Mouse (Mus musculus) cerebellum, postnatal 14 days (tissue): ENCODE measurements around the gene Pde6c.
A peak's percentile ranks its signal among the peaks of the same experiment; 100 is the strongest.

Source experiments
- DNase-seq, 2 experiments: peaks; one replicate each; pipeline ENCODE4 v3.0.0; 2021; ENCODE audit warnings: mixed read lengths in 2 of 2

Gene Pde6c

GRCm38 (mm10) chr19:38143540-38144271 lies 11.1 kb downstream of the Pde6c start:
- DNase-seq = no peak

GRCm38 (mm10) chr19:38156243-38156642 lies 23.7 kb downstream of the Pde6c start:
- no peak for DNase-seq

GRCm38 (mm10) chr19:38161648-38162354 lies 29.2 kb downstream of the Pde6c start:
- DNase-seq = no peak

GRCm38 (mm10) chr19:38164633-38165032 lies 32.1 kb downstream of the Pde6c start:
- no peak for DNase-seq

GRCm38 (mm10) chr19:38179675-38180074 lies 47.1 kb downstream of the Pde6c start:
- no peak for DNase-seq

DNA sequence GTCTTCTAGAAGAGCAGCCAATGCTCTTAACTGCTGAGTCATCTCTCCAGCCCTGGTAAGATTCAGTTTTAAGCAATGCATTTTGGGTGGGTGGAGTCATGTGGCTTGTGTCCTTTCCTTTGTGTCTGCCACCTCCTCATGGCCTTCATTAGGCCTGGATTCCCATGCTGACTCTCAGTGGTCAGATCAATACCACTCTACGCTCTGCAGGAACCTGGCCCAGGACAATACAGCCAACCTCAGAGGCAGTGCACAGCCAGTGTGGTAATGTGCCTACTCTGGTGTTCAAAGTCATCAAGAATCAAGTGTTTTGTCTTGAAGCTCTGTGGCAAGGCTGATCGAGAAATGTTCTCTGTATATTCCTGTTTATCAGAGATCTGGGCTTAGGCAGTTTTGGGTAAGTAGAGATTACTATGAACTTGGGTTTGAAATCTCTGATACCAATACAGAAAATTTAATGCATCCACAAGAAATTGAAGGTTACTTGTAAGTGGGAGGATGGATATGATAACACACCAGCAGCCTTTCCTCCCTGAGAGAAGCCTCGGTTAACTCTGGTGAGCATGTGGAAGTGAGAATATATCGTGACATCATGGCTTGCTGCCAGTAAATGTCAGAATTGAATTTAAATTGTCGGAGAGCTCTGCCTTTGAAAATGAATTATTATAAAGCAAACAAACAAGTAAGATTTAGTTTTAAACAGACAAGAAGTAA lies 54.2 kb downstream of the Pde6c start:
- DNase-seq = peak in 1 of 2 experiments; percentile 27

GRCm38 (mm10) chr19:38187345-38187680 lies 54.7 kb downstream of the Pde6c start:
- DNase-seq = peak; percentile 18 to 47

DNA sequence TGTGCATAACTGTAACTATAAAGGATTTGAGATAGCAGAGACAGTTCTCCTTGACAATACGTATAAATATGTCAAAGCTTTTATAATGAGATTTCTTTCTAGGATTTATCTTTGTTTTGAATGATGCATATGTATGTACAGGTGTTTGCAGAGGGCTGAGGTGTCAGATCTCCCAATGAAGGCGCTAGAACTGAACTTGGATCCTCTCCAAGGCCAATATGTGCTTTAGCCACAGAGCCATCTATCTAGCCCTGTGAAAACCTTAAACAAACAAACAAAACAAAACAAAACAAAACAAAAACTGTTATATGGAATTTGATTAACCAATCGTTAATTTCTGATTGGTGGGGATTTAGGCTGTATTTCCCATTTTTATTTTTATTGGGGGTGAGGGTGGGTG lies 58.0 kb downstream of the Pde6c start:
- DNase-seq = no peak

- no peak for DNase-seq
These were observed 58.9 kb downstream of the Pde6c start for GRCm38 (mm10) chr19:38191446-38191845.

GRCm38 (mm10) chr19:38195245-38195644 lies 62.7 kb downstream of the Pde6c start:
- no peak for DNase-seq

- peak; percentile 37 to 38 for DNase-seq
These were observed 66.2 kb downstream of the Pde6c start for GRCm38 (mm10) chr19:38198731-38199130.

- peak; percentile 50 to 64 for DNase-seq
These were observed 74.1 kb downstream of the Pde6c start for GRCm38 (mm10) chr19:38206669-38207068.

GRCm38 (mm10) chr19:38217696-38218095 lies 85.1 kb downstream of the Pde6c start:
- DNase-seq = no peak

GRCm38 (mm10) chr19:38223356-38223904 lies 90.8 kb downstream of the Pde6c start:
- DNase-seq = peak in 1 of 2 experiments; percentile 25

GRCm38 (mm10) chr19:38223905-38224684 lies 91.5 kb downstream of the Pde6c start, which contains the start of gene Fra10ac1:
Gene Fra10ac1 (minus strand): TSS chr19:38224156.
- DNase-seq = peak; percentile 96 to 97

- DNase-seq = peak; percentile 69 to 75
These were observed 92.1 kb downstream of the Pde6c start for GRCm38 (mm10) chr19:38224685-38225060.

DNA sequence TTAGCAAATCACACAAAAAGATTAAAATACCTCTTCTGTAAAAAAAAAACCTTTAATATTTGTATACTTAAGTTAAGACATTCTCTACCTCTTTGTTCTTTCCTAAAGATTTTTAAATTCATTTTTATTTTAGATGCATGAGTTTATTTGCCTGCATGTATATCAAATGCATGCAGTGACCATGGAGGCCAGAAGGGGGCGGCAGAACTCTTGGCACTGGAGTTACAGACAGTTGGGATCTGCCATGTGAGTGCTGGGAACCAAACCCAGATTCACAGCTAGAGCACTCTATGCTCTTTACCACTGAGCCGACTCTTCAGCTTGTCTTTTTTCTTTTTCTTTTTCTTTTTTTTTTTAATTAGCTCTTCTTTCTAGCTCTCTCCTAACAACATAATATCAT lies 96.1 kb downstream of the Pde6c start:
- peak; percentile 47 to 74 for DNase-seq

GRCm38 (mm10) chr19:38232087-38232486 lies 99.5 kb downstream of the Pde6c start:
- DNase-seq = peak; percentile 32 to 43

DNA sequence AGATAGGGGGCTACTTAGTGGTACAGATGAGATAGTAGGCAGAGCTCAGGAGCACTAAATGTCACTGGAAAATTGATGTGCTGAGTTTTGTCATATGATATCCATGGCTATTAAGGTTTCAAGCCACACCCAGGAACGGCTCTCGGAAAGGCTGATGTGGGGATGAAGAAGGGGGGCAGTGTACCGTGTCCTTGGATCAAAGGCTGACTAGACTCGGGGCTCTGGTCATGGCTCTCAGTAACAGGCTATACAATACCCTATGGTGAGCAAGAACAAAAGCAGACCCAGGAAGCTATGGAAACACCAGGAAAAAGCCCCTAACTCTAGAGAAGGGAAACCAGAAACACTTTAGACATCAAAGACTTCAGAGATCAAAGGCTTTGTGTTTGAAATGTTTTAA lies 99.9 kb downstream of the Pde6c start:
- no peak for DNase-seq
